Mouse (Mus musculus): Measurements from ENCODE around the gene Xirp2. TPM values are rescaled to one million over a fixed set of nuclear protein-coding genes. Genes with fewer than 3 reads are reported as not detected.
A peak's percentile ranks its signal among the peaks of the same experiment; 100 is the strongest.

Xirp2 gene
- total RNA-seq, 2 experiments from 2014 or later = 286 to 322 TPM

DNA sequence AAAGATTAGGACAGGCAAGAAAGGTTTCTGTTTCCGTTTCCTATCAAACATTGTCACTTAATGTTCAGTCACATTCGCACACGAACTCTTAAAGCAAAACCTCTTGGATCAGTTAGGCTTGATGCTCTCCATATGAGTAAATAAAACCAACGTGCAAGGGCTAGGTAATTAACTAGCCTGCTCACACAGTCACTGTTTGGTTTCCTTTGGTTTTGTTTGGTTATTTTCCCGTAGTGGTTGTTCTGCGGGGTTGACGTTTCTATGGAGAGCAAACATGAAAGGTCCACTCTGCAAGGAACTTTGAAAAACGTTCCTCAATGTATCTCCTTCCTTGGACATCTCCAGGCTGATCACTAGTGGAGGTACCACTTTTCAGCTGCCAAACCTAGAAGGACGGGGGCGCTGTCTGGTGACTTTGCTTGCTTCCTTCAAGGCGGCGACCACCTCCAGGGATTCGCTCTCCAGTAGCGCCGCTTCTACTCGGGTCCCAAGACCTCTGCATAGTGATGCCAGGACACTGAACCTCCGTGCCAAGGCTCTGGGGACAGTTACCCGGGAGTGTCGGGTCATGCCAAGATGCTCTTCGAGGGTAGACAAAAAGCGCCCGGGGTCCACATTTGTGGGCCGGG, 119.2 kb downstream of the Xirp2 start:
- DNase-seq = peak; percentile 41

- peak; percentile 81 for DNase-seq
These were observed 119.9 kb downstream of the Xirp2 start, which contains the start of gene B3galt1 for GRCm38 (mm10) chr2:67565480-67566331. Gene B3galt1, plus strand, starts transcription at chr2:67565871.

GRCm38 (mm10) chr2:67566566-67566965, 120.8 kb downstream of the Xirp2 start:
- peak; percentile 7 for DNase-seq

GRCm38 (mm10) chr2:67567141-67567680, 121.4 kb downstream of the Xirp2 start:
- no peak for DNase-seq

Other genes starting within 250 kb of the Xirp2 start
- gene Gm21830, start 32.3 kb upstream of the Xirp2 start, total RNA-seq (2021) = not detected
- not detected for gene Gm26727, start 12.8 kb upstream of the Xirp2 start, total RNA-seq (2021)
- 1 to 10 TPM; 3.1 to 4.4 TPM for gene B3galt1, start 119.9 kb downstream of the Xirp2 start, total RNA-seq (2021)

All from gastrocnemius, postnatal 10 days (tissue).